Mouse (Mus musculus) ovary, postnatal 36 days (tissue): ENCODE results near the gene Cel.

Source experiments
- DNase-seq: peaks from one replicate; pipeline ENCODE4 v3.0.0; 2022; ENCODE audit warnings: low spot score, mixed read lengths

The Cel gene

DNA sequence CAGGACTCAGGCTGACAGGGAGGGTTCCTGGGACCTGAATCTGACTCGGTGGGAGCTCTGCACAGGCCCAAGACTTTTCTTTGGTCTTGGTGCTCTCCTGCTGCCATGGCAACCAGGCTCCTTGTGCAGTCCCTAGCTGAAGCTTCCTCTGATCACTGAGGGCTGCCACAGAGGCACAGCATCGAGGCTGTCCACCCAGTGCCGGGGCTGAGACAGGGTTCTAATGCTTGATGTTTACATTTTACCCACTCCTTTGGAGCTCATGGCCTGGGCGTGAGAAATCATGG is 25.6 kb downstream of the Cel start:
- no peak for DNase-seq

DNA sequence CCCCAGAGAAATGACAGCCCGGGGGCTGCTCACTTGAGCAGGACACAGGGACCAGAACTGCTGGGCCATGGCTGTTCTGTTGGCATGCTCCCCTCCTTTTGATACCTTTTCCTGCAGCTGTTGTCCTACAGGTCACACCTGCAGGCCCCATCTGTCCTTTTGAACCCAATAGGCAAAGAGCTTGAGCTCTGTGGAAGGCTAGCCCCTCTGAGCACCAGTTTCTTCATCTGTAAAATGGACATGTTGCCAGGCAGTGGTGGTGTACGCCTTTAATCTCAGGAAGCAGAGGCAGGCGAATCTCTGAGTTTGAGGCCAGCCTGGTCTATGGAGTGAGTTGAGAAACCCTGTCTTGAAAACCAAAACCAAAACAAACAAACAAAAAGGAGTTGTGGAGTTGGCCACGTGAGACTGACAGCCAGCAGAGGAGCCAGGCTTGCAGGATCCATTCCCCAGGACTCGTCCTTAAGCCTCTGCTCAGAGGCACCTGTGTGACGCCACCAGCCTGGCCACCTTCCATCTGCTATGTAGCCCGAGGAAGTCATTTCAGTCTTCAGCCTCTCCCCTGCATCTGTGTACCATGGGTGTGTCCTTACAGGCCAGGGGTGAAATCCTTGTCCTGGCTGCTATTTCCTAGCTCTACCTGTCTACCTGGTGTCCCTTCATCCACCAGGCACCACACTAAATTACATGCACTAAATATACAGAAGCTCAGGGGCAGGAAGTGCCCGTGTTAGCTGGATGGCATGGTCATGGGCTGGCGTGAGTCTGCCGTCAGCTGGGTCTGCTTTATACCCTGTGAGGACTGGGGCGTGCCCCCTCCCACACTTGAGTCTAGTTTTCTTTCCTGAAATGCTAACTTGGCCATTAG is 26.2 kb downstream of the Cel start:
- DNase-seq = no peak

DNA sequence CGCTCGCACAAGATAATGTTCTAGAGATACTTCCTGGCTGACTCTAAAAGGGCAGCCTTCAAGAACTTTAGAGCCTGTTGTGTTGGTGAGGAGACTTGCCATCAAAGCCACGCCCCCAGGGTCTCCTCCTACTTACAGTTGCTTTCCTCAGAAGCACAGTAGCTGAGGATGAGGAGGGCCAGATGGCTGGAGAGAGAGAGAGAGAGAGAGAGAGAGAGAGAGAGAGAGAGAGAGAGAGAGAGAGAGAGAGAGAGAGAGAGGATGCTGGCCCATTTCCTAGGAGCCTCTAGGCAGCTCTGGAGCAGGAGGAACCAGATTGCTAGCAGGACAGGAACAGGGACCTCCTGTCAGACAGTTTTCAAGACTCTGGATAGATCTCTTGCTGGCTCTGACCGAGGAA is 27.0 kb downstream of the Cel start:
- no peak for DNase-seq

GRCm38 (mm10) chr2:28535650-28536049 is 27.6 kb downstream of the Cel start:
- DNase-seq = peak; percentile 47

GRCm38 (mm10) chr2:28535263-28535540 is 28.0 kb downstream of the Cel start:
- no peak for DNase-seq

- DNase-seq = no peak
Measured at GRCm38 (mm10) chr2:28534436-28535262, 28.6 kb downstream of the Cel start.

DNA sequence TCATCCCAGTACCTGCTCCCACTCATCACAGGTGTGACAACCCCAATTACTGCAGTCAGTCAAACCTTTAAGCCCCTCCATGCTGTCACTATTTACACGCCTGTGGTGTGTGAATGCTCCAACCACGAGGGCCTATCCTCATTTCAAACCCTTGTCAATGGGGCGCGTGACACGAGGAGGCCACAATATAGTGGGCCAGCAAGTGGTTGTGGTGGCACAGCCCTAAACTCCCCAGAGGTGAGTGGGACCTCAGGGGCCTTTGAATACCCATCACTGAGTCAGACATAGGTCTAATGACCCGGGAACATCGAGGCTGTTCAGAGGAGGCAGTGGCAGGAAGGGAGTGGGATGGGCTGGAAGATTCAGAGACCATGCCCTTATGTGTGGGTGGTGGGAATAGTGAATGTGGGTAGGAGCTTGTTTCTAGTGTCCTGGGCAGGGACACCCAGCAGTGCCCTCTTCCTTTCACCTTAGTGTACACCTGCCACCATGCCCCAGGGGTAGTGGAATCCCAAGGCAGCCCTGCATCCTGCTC is 29.2 kb downstream of the Cel start:
- DNase-seq = no peak

GRCm38 (mm10) chr2:28532938-28533771 is 30.0 kb downstream of the Cel start:
- DNase-seq = peak; percentile 87

- DNase-seq = no peak
Measured at GRCm38 (mm10) chr2:28530311-28530710, 32.9 kb downstream of the Cel start.

DNA sequence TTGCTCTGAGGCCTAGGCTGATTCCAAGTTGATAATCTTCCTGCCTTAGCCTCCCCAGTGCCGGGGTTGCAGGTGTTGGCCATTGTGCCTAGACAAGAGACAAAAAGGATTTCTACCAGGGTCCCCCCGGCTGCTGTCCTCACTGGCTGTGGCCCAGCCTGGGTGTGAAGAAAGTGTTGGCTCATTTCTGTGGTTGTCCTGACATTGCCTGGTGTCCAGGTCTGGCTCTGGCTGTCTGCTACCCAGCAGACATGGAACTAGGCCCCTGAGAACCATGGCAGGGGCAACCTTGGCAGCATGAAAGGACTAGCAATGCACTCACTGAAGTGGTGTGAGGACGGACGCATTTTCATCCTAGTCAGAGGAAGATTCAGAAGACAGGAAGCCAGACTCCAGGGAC is 33.3 kb downstream of the Cel start:
- DNase-seq = no peak

DNA sequence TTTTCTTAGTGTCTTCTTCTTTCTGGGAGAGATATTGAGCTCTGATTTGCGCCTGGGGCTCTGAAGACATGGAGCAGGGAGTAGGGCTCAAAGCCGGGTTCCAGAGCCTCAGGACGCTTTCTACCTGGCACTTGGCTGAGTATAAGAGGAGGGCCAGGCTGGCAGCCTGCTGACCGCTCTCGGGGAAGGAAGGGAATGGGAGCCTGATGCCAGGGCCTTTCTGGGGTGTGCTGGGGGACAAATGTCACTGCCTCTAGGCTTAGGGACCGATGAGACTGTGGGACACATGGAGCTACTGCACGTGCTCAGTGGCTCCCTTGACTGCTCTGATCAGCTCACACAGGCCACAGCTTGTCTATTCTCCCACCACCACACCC is 34.9 kb downstream of the Cel start:
- no peak for DNase-seq

DNA sequence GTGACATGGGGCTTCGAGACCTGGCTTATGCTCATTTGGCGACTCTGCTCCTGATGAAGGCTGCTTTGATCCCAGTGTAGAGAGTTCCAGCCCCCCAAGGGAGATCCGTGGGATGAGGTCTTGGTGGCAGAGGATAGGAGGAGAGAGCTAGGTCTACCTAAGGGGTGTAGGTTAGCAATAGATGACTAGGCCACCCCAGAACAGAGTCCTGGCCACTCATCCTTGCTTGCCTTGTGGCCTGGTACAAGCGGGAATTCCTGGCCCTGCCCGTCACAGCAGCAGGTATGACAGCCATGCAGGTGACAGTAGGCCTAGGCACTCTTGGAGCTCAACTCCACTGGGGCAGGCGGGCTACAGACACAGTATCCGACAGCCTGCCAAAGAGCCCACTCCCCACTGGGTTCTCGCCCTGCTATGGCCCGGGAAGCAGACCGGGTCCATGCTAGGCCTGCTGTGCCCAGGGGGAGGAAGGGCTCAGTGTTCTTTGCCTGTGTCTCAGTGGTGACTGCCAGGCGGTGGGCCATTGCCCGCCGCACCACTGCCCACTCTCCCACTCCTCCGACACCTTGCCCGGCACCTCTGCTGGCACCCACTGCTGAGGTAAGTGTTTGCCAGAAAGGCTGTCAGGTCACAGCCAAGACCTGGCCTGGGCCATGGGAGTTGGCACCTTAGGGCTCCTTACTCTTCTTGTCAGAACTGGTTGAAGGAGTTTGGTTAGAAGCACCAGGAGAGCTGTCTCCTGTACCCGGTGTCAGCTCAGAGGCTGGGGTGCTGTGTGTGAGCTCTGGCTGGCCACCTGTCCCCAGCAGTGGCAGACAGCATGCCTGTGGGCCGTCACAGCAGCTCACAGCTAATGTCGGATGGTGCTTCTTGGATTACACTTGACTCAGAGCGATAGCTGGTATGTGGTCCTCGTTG is 35.5 kb downstream of the Cel start:
- no peak for DNase-seq

DNA sequence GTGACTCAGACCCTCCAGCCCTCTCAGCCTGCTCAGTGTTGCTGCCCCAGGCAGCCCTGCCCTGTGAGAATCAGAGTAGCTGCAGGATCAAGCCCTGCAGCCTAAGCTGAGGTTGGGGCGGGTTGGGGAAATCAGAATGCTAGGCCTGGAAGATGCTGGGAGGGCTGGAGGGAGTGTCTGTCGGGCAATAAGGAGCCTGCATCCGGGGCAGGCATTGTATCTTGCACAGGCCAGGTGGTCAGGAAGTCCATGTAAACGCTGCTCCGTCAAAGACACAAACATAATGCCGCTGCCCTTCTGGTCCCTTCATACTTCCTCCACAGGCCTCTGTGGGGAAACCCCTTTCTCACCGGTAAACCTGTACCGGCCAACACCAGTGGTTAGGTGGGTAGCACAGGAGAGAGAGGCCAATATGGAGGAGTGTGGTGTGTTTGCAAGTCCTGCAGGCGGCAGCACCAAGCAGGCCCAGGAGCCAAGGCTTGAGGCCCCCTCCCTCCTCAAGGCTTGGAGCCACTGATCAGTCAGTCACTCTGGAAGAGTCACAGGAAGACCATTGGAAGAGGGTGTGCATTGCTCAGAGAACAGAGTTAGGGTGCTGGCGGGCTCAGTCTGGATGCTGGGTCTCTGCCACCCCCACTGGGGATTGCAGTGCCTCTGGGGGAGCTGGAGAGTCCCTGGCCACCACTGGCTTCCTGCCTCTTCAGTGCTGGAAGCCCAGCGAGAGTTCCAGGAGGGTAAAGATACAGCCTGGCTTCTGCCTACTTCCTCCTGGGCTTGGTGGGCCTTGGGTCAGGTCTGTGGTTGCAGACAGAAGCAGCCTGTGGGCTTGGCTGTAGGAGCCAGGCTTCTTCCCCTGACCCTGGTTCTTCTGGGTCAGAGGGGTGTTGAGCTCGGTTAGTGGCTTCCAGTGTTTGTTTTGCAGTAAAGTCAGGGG is 37.0 kb downstream of the Cel start:
- no peak for DNase-seq

- DNase-seq = peak; percentile 34
Measured at GRCm38 (mm10) chr2:28525219-28525942, 37.8 kb downstream of the Cel start.

DNA sequence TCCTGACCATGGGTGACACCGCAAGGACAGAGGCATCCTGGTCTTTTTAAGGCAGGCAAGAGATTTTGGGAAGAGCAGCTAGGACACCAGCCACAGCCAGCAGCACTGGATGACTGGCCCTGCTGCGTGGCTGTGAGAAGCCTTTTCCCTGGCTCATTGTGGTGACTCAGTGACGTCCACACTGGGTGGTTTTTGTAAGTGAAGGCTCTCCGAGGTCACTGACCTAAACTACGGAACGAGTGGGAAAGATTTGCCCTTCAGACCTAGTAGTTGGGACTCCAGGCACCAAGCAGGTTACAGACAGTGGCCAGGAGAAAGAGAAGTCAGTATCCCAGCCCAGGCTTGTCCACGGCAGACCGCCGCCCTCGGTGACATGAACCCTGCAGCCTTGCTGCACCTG is 38.8 kb downstream of the Cel start:
- DNase-seq = no peak

- peak; percentile 82 for DNase-seq
Measured at GRCm38 (mm10) chr2:28523643-28524117, 39.5 kb downstream of the Cel start.

DNA sequence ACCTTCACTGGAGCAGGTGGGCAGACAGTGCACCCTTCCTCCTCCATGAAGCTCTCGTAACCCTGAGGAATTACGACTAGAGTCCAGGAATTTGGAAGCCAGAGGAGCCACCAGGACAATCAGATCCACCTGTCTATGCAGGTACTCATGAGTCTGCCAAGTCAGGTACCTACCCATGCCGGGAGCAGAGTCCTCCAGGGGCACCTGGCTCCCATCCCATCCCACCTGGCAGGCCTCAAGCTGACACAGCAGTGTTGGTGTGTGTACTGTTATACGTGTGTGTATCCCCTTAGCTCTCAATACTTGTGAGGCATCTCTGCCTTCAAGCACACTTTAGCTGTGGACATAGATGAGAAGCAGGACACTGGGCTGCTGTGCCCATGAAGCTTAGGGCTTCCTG is 41.0 kb downstream of the Cel start:
- DNase-seq = no peak

DNA sequence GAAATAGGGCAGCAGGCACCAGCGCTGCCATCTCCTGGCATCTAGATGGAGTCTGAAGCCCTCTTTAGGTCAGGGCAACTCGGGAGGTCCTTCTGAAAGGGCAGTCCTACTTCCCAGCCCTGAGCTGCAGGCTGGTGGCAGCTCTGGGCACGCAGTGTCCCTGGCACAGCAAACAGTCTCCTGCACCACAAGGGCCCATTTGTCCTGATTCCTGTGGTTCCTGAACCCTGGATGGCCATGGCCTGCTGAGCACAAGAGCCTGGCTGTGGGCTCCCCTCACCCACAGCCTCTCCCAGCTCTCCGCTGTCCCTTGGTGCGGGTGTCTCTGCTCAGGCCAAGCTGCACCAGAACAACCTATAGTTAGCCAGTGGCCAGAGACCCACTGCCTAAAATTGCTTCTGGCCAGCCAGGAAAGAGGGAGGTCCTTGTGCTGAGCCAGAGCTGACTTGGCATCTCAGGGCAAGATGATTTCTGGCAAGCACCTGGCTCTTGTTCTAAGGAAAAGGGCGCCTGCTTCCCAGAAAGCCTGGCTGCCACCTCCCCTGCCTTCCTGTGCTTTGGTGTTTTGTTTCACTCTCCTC is 41.5 kb downstream of the Cel start:
- DNase-seq = no peak

DNA sequence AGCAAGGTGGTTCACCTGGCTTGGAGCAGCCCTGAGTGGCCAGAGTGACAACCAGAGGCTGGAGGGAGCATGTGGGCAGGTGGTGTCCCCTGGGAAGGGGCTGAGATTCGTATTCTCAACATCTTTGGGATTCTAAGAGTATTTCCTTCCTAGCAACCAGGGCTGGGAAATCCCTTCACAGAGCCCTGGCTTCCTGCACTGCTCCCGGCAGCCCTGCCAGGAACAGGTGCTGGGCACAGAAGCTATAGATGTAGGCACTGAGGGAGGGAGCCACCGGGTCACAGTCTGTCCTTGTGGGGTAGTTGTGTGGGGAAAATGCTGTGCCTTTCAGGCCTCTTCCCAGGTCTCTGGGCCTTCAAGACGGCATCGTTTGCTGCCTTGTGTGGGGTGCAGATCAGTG is 42.6 kb downstream of the Cel start:
- no peak for DNase-seq
